Mouse (Mus musculus): ENCODE measurements around the gene Nrxn2. TPM values are rescaled to one million over a fixed set of nuclear protein-coding genes. Genes with fewer than 3 reads are reported as not detected.

Nrxn2 gene
- polyA plus RNA-seq, 1 experiment from 2014 or later = 66.5 TPM

DNA sequence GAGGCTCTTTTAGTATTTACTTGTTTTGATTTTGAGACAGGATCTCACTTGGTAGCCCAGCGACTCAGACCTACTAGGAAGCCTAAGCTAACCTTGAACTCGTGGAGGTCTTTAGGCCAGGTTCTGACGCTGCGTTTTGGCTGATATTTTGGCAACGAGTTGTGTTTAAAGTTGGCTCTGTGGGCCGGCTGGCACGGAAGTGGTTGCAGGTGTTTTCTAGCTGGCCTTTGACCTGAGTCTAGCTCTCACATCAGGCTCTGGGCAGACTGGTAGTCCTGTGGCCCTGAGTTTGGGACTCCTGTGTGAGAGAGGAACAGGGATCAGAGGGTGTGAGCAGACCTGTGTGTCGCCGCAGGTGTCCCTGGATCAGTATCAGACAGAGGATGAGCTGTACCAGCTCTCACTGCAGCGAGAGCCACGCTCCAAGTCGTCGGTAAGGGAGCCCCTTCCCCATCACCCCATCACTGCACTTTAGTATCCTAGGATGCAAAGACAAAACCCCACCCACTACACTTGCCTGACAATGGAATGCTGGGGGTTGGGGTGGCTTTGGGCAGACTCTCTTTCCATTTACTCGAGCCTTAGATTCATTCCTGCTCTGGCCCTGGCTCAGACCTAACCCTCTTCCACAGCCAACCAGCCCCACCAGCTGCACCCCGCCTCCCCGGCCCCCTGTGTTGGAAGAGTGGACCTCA, 10.6 kb upstream of the Nrxn2 start:
- Histone ChIP-seq H3K4me3 (ENCODE audit: low read depth, low read length) (no peak overlapping the region), H3K27me3 (ENCODE audit: control insufficient read depth, insufficient read depth, low read length) (no peaks in the 10 kb centered on the region), H3K4me2 (ENCODE audit: low read depth, low read length) (no peak overlapping the region), H3K27ac (ENCODE audit: low read depth, low read length) (no peak overlapping the region), H3K9me3 (ENCODE audit: control insufficient read depth, low read length) (no peaks in the 10 kb centered on the region), H3K36me3 (ENCODE audit: control insufficient read depth, insufficient read depth, low read length) (no peaks in the 10 kb centered on the region), H3K4me1 (ENCODE audit: control insufficient read depth, insufficient read depth, low read length) (no peaks in the 10 kb centered on the region), H3K9ac (replicated peaks; ENCODE audit: low read depth, low read length) (no peak overlapping the region)
- WGBS = 56% methylated on average over 16 of the region's 16 CpGs
- ATAC-seq (ENCODE audit: low read depth) = no peak

DNA sequence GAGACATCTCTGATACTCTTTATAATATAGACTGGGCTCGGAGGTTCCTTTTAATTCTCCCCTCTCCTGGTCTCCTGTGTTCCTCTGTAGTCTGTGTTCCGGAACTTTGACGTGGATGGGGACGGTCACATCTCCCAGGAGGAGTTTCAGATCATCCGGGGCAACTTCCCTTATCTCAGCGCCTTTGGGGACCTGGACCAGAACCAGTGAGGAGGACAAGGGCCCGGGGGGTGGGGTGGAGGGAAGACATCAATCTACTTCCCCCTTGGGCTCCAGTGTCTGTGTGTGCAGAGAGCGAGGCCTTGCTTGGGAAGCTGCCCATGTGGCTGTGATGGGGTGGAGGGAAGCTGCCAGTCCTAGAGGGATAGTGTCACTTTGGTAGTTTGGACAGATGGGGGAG, 9.8 kb upstream of the Nrxn2 start:
- Histone ChIP-seq H3K9ac (replicated peaks; ENCODE audit: low read depth, low read length) (no peak overlapping the region), H3K4me1 (ENCODE audit: control insufficient read depth, insufficient read depth, low read length) (no peaks in the 10 kb centered on the region), H3K36me3 (ENCODE audit: control insufficient read depth, insufficient read depth, low read length) (no peaks in the 10 kb centered on the region), H3K4me2 (ENCODE audit: low read depth, low read length) (no peak overlapping the region), H3K9me3 (ENCODE audit: control insufficient read depth, low read length) (no peaks in the 10 kb centered on the region), H3K27me3 (ENCODE audit: control insufficient read depth, insufficient read depth, low read length) (no peaks in the 10 kb centered on the region), H3K27ac (ENCODE audit: low read depth, low read length) (no peak overlapping the region), H3K4me3 (ENCODE audit: low read depth, low read length) (no peak overlapping the region)
- no peak for ATAC-seq (ENCODE audit: low read depth)
- 77% methylated on average over 8 of the region's 8 CpGs for WGBS

DNA sequence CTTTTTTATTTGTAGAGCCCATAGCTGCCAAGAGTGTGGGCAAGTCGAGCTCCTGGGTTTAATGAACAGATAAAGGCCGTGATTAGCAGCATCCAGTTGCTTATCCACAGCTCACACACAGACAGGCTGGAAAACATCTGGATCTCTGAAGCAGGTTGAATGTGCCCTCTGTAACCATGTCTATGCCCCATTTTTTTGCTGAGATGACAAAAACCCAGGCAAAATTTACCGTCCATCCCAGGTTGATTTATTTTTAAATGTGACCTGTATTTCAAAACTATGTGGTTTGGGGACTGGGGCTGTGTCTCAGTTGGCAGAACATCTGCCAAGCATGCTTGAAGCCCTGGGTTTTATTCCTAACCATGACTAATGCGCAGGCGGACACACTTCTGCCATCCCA, 9.4 kb upstream of the Nrxn2 start:
- 80% methylated on average over 5 of the region's 5 CpGs for WGBS
- H3K4me1 ChIP-seq (ENCODE audit: control insufficient read depth, insufficient read depth, low read length) = no peaks in the 10 kb centered on the region
- no peak overlapping the region for H3K4me2 ChIP-seq (ENCODE audit: low read depth, low read length)
- H3K36me3 ChIP-seq (ENCODE audit: control insufficient read depth, insufficient read depth, low read length) = no peaks in the 10 kb centered on the region
- no peak overlapping the region for H3K9ac ChIP-seq (replicated peaks; ENCODE audit: low read depth, low read length)
- no peak overlapping the region for H3K4me3 ChIP-seq (ENCODE audit: low read depth, low read length)
- no peak overlapping the region for H3K27ac ChIP-seq (ENCODE audit: low read depth, low read length)
- ATAC-seq (ENCODE audit: low read depth) = no peak
- H3K27me3 ChIP-seq (ENCODE audit: control insufficient read depth, insufficient read depth, low read length) = no peaks in the 10 kb centered on the region
- H3K9me3 ChIP-seq (ENCODE audit: control insufficient read depth, low read length) = no peaks in the 10 kb centered on the region

DNA sequence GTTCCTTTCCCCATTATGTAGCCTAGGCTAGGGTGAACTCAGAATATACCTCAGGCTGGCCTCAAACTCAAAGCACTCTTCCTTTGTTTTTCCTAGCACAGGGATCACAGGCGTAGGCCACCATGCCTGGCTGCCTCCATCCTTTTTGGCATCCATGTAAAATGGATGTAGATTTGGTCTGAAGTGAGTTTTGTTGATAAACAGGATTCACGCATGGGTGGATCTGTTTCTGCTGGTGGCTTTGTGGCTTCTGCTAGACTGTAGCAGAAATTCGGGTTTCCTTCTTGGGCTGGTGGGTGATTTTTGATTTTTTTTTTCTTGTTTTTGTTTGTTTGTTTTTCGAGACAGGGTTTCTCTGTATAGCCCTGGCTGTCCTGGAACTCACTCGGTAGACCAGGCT, 8.6 kb upstream of the Nrxn2 start:
- no peak overlapping the region for H3K9ac ChIP-seq (replicated peaks; ENCODE audit: low read depth, low read length)
- H3K27ac ChIP-seq (ENCODE audit: low read depth, low read length) = no peak overlapping the region
- no peak overlapping the region for H3K4me2 ChIP-seq (ENCODE audit: low read depth, low read length)
- H3K36me3 ChIP-seq (ENCODE audit: control insufficient read depth, insufficient read depth, low read length) = no peaks in the 10 kb centered on the region
- H3K9me3 ChIP-seq (ENCODE audit: control insufficient read depth, low read length) = no peaks in the 10 kb centered on the region
- no peak overlapping the region for H3K4me3 ChIP-seq (ENCODE audit: low read depth, low read length)
- H3K27me3 ChIP-seq (ENCODE audit: control insufficient read depth, insufficient read depth, low read length) = no peaks in the 10 kb centered on the region
- ATAC-seq (ENCODE audit: low read depth) = no peak
- no peaks in the 10 kb centered on the region for H3K4me1 ChIP-seq (ENCODE audit: control insufficient read depth, insufficient read depth, low read length)
- WGBS = 89% methylated on average over 5 of the region's 5 CpGs

DNA sequence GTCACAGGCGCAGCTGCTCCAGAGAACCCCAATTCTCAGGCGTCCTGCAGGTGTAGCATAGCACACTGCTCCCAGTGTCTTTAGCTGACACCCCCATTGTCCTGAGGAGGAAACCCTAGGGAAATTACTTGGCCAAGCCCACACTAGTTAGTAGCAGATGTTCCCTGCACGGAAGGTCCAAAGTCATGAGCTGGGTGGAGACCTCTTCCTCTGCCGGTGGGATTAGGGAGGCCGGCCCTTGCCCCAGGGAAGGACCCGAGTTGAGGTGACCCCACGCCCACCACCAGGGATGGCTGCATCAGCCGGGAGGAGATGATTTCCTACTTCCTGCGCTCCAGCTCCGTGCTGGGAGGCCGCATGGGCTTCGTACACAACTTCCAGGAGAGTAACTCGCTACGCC, 5.7 kb upstream of the Nrxn2 start:
- 68% methylated on average over 12 of the region's 14 CpGs for WGBS

DNA sequence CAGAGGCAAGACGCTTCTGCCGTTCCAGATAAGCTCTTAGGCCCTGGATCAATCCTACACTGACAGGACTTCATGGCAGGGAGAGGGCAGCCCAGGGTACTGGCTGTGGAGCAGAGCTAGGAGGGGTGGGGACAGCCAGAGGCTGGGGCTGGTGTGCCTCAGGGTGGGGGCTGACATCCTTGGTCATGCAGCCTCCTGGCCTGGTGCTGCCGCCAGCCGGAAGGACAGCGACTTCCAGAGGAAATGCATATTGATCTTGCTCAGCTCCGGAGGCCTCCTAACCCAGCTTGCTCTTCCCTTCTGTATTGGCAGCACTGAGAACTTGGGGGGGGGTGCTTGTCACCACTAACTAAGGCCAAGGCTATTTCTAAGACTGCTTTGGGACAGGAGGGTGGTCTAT, 3.1 kb upstream of the Nrxn2 start:
- Histone ChIP-seq H3K4me1 (ENCODE audit: control insufficient read depth, insufficient read depth, low read length) (peaks cover 29% of the 10 kb centered on the region), H3K27me3 (ENCODE audit: control insufficient read depth, insufficient read depth, low read length) (no peaks in the 10 kb centered on the region), H3K4me2 (ENCODE audit: low read depth, low read length) (no peak overlapping the region), H3K9ac (replicated peaks; ENCODE audit: low read depth, low read length) (0 out of 2 replicates have a peak overlapping the region, but pooled peaks have one; percentile 8), H3K27ac (ENCODE audit: low read depth, low read length) (peak overlapping the region; percentile 76), H3K4me3 (ENCODE audit: low read depth, low read length) (no peak overlapping the region), H3K36me3 (ENCODE audit: control insufficient read depth, insufficient read depth, low read length) (no peaks in the 10 kb centered on the region), H3K9me3 (ENCODE audit: control insufficient read depth, low read length) (no peaks in the 10 kb centered on the region)
- no peak for ATAC-seq (ENCODE audit: low read depth)
- WGBS = 46% methylated on average over 6 of the region's 6 CpGs

More for the DNA sequence above, 5.7 kb upstream of the Nrxn2 start:
- H3K9me3 ChIP-seq (ENCODE audit: control insufficient read depth, low read length) = no peaks in the 10 kb centered on the region
- peaks cover 24% of the 10 kb centered on the region for H3K4me1 ChIP-seq (ENCODE audit: control insufficient read depth, insufficient read depth, low read length)
- no peaks in the 10 kb centered on the region for H3K27me3 ChIP-seq (ENCODE audit: control insufficient read depth, insufficient read depth, low read length)
- ATAC-seq (ENCODE audit: low read depth) = no peak
- H3K27ac ChIP-seq (ENCODE audit: low read depth, low read length) = no peak overlapping the region
- H3K4me2 ChIP-seq (ENCODE audit: low read depth, low read length) = no peak overlapping the region
- no peak overlapping the region for H3K9ac ChIP-seq (replicated peaks; ENCODE audit: low read depth, low read length)
- no peak overlapping the region for H3K4me3 ChIP-seq (ENCODE audit: low read depth, low read length)
- no peaks in the 10 kb centered on the region for H3K36me3 ChIP-seq (ENCODE audit: control insufficient read depth, insufficient read depth, low read length)

DNA sequence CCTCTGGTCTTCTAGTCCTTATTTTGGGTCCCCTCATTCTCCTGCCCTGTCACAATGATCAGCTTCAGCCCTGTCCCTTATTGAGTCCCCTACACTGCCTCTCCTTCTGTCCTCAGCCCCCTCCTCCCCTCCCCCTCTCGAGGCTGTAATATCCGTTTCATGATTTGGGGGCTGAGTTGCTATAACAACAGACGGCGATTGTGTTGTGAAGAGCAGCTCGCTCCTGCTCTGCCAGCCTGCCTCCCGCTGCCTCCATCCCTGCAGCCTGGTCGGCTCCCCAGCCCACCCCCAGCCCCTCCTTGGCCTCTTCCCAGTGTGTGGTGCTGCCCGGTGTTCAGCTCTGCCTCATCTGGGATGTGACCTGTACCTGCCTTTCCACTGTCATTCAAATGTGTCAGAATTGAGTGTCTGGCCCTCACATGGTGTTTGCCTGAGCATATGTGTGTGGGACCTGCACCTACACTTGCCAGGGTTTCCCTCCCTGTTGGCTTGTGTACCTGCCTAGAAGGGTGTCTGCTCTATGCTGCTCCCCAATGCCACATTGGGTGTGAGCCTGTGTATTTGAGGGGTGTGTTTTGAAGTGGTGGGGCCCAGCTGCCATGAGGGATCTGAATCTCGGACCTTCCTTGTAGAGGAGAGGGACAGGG, 2.3 kb upstream of the Nrxn2 start:
- WGBS = 3% methylated on average over 9 of the region's 9 CpGs
- Histone ChIP-seq H3K27me3 (ENCODE audit: control insufficient read depth, insufficient read depth, low read length) (no peaks in the 10 kb centered on the region), H3K9me3 (ENCODE audit: control insufficient read depth, low read length) (no peaks in the 10 kb centered on the region), H3K4me2 (ENCODE audit: low read depth, low read length) (no peak overlapping the region), H3K27ac (ENCODE audit: low read depth, low read length) (peak overlapping the region; percentile 76), H3K4me3 (ENCODE audit: low read depth, low read length) (no peak overlapping the region), H3K9ac (replicated peaks; ENCODE audit: low read depth, low read length) (0 out of 2 replicates have a peak overlapping the region, but pooled peaks have one; percentile 1), H3K36me3 (ENCODE audit: control insufficient read depth, insufficient read depth, low read length) (no peaks in the 10 kb centered on the region), H3K4me1 (ENCODE audit: control insufficient read depth, insufficient read depth, low read length) (peaks cover 37% of the 10 kb centered on the region)
- no peak for ATAC-seq (ENCODE audit: low read depth)

DNA sequence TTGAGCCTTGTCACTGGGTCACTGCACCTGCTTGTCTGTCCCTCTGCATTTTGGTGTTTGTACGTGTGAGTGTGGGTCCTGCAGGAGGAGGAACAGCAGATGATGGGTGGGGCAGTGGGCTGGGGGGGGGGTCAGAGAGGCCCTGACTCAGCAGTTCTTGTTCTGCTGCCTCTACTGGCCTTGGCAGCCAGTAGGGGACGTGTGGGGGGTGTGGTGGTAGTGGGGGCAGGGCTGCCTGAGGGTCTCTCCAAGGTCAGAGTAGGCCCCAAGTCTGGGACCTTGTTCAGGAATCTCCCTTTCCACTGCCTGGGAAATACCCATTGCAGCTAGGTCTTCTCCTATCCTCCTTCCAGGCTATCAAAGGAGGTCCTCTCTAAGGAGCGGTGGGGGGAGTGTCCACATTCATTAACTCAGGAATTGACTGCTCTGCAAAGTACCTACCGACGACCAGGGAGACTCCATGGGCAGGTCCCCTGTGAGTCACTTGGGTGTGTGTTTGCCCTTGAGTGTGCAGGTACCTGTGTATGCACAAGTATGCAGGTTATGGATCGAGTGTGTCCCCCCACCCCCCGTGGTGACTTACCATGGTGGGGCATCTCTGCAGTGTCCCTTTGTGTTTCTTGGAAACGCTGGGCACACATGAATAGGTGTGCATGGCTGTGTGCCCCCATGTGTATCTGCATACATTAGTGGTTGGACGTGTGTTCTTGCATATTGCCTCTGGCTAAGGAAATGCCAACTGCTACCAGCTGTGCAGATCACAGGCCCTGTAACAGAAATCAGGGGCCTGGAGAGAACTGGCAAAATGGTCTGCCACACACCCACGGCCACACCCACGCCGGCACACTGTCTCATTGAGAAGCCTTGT, 1.4 kb upstream of the Nrxn2 start:
- Histone ChIP-seq H3K4me2 (ENCODE audit: low read depth, low read length) (peak overlapping the region; percentile 78), H3K27ac (ENCODE audit: low read depth, low read length) (peak overlapping the region; percentile 76), H3K9ac (replicated peaks; ENCODE audit: low read depth, low read length) (no peak overlapping the region), H3K4me3 (ENCODE audit: low read depth, low read length) (no peak overlapping the region), H3K9me3 (ENCODE audit: control insufficient read depth, low read length) (no peaks in the 10 kb centered on the region), H3K27me3 (ENCODE audit: control insufficient read depth, insufficient read depth, low read length) (no peaks in the 10 kb centered on the region), H3K36me3 (ENCODE audit: control insufficient read depth, insufficient read depth, low read length) (no peaks in the 10 kb centered on the region), H3K4me1 (ENCODE audit: control insufficient read depth, insufficient read depth, low read length) (peaks cover 46% of the 10 kb centered on the region)
- WGBS = 50% methylated on average over 12 of the region's 12 CpGs
- ATAC-seq (ENCODE audit: low read depth) = no peak
